Mouse (Mus musculus): ENCODE results near the gene Supt7l. TPM values are rescaled to one million over a fixed set of nuclear protein-coding genes. Genes with fewer than 3 reads are reported as not detected.
"Not testable (repeated sequence)": the region's sequence is repeated elsewhere in the genome, so short reads cannot be mapped to it uniquely, and the experiment has no call there.

The Supt7l gene
- 10 to 100 TPM; 10.6 to 12.5 (median 11.2) TPM for total RNA-seq (2022)

- DNase-seq (ENCODE audit: low spot score in 2 of 2), result not testable (repeated sequence)
Measured at GRCm38 (mm10) chr5:31527707-31528106, at the start of gene Supt7l. TSS of gene Supt7l (minus strand) at chr5:31527807.

- DNase-seq (ENCODE audit: low spot score in 2 of 2), result no peak
Measured at GRCm38 (mm10) chr5:31576539-31576975, 49.0 kb upstream of the Supt7l start.

GRCm38 (mm10) chr5:31573722-31574121 lies 46.1 kb upstream of the Supt7l start:
- DNase-seq (ENCODE audit: low spot score in 2 of 2), result no peak

- DNase-seq (ENCODE audit: low spot score in 2 of 2), result peak; percentile 47 to 58
Measured at GRCm38 (mm10) chr5:31571023-31571608, 43.5 kb upstream of the Supt7l start.

GRCm38 (mm10) chr5:31567951-31568657 lies 40.5 kb upstream of the Supt7l start:
- DNase-seq (ENCODE audit: low spot score in 2 of 2), result no peak

GRCm38 (mm10) chr5:31566457-31566856 lies 38.9 kb upstream of the Supt7l start:
- no peak for DNase-seq (ENCODE audit: low spot score in 2 of 2)

- no peak for DNase-seq (ENCODE audit: low spot score in 2 of 2)
Measured at GRCm38 (mm10) chr5:31566026-31566425, 38.4 kb upstream of the Supt7l start.

GRCm38 (mm10) chr5:31564976-31565375 lies 37.4 kb upstream of the Supt7l start:
- DNase-seq (ENCODE audit: low spot score in 2 of 2), result peak in 1 of 2 experiments; percentile 24

GRCm38 (mm10) chr5:31563905-31564304 lies 36.3 kb upstream of the Supt7l start:
- DNase-seq (ENCODE audit: low spot score in 2 of 2), result no peak

GRCm38 (mm10) chr5:31563496-31563895 lies 35.9 kb upstream of the Supt7l start:
- DNase-seq (ENCODE audit: low spot score in 2 of 2), result peak; percentile 32 to 48

- DNase-seq (ENCODE audit: low spot score in 2 of 2), result no peak
Measured at GRCm38 (mm10) chr5:31562036-31562666, 34.5 kb upstream of the Supt7l start.

- DNase-seq (ENCODE audit: low spot score in 2 of 2), result no peak
Measured at GRCm38 (mm10) chr5:31560352-31560751, 32.7 kb upstream of the Supt7l start.

GRCm38 (mm10) chr5:31559401-31559800 lies 31.8 kb upstream of the Supt7l start:
- no peak for DNase-seq (ENCODE audit: low spot score in 2 of 2)

GRCm38 (mm10) chr5:31535228-31535627 lies 7.6 kb upstream of the Supt7l start:
- DNase-seq (ENCODE audit: low spot score in 2 of 2), result no peak

GRCm38 (mm10) chr5:31528560-31528959 lies 953 bp upstream of the Supt7l start:
- DNase-seq (ENCODE audit: low spot score in 2 of 2), result no peak

- DNase-seq (ENCODE audit: low spot score in 2 of 2), result peak in 1 of 2 experiments; percentile 5
Measured at GRCm38 (mm10) chr5:31527117-31527680, 408 bp downstream of the Supt7l start.

- DNase-seq (ENCODE audit: low spot score in 2 of 2), result peak; percentile 51 to 59
Measured at GRCm38 (mm10) chr5:31526354-31527116, 1.1 kb downstream of the Supt7l start, which contains the start of gene Slc4a1ap. TSS of gene Slc4a1ap (plus strand) at chr5:31526995.

- no peak for DNase-seq (ENCODE audit: low spot score in 2 of 2)
Measured at GRCm38 (mm10) chr5:31520556-31520955, 7.1 kb downstream of the Supt7l start.

- DNase-seq (ENCODE audit: low spot score in 2 of 2), result no peak
Measured at GRCm38 (mm10) chr5:31512481-31512880, 15.1 kb downstream of the Supt7l start.

- DNase-seq (ENCODE audit: low spot score in 2 of 2), result no peak
Measured at GRCm38 (mm10) chr5:31504843-31505242, 22.8 kb downstream of the Supt7l start.
